Mouse (Mus musculus): ENCODE measurements around the gene Pyy. TPM values are rescaled to one million over a fixed set of nuclear protein-coding genes. Genes with fewer than 3 reads are reported as not detected.

The Pyy gene
- polyA plus RNA-seq (2014; fragmentation: Nextera tagmentation; extraction: Ambion mirVana) = 1.0 TPM in 1 of 2 replicates, not detected in the other

DNA sequence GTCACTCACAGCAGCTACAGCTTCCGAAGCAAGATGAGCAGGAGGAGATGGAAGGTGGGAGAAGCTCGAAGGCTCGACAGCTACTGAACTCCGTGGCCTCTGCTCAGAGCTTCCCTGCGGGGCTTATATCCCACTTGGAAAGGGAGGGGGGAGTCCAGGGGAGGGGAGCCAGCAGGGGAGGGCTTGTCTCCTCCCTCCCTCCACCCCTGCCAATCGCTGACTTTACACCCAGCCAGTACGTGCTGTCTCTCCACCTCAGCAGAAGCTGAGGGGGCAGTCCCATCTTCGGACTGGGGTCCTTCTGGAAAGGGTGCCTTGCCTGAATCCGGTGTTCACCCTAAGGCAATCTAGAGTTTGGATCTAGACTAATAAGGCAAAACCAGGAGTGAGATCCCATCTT is at the start of gene Pyy:
TSS of gene Pyy (minus strand) at position 101 of the 400 bp plus-strand sequence.
- Histone ChIP-seq H3K9me3 (ENCODE audit: control insufficient read depth, low read length) (no peaks in the 10 kb centered on the region), H3K4me3 (ENCODE audit: low read depth, low read length) (no peak within 1 kb of the TSS), H3K9ac (ENCODE audit: low read length) (no peak within 1 kb of the TSS), H3K27ac (ENCODE audit: low read depth, low read length) (no peak within 1 kb of the TSS), H3K27me3 (ENCODE audit: control insufficient read depth, insufficient read depth, low read length) (peaks cover 46% of the 10 kb centered on the region), H3K4me2 (ENCODE audit: low read depth) (no peak within 1 kb of the TSS), H3K36me3 (ENCODE audit: control insufficient read depth, insufficient read depth, low read length) (no peaks in the 10 kb centered on the region), H3K4me1 (ENCODE audit: control insufficient read depth, insufficient read depth, low read length) (peaks cover 3% of the 10 kb centered on the region; the same call in 1 of the 2 replicates)
- ATAC-seq (ENCODE audit: insufficient read depth, low FRiP score, low TSS enrichment) (no peak), DNase-seq (ENCODE audit: low spot score) (no peak)
- WGBS = 11% methylated on average over 9 of the region's 9 CpGs

DNA sequence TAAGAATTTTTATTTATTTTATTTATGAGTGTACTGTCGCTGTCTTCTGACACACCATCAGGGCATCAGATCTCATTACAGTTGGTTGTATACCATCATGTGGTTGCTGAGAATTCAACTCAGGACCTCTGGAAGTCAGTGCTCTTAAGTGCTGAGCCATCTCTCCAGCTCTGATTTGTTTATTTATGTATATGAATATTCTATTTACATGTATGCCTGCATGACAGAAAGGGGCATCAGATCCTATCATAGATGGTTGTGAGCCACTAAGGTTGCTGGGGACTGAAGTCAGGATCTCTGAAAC is 49.1 kb upstream of the Pyy start:
- H3K27ac ChIP-seq (ENCODE audit: low read depth, low read length) = no peak overlapping the region
- no peak for DNase-seq (ENCODE audit: low spot score)
- no peak for ATAC-seq (ENCODE audit: insufficient read depth, low FRiP score, low TSS enrichment)
- no peak overlapping the region for H3K4me2 ChIP-seq (ENCODE audit: low read depth)
- H3K4me1 ChIP-seq (ENCODE audit: control insufficient read depth, insufficient read depth, low read length) = peaks cover 8% of the 10 kb centered on the region; the same call in 1 of the 2 replicates
- H3K27me3 ChIP-seq (ENCODE audit: control insufficient read depth, insufficient read depth, low read length) = no peaks in the 10 kb centered on the region
- no peaks in the 10 kb centered on the region for H3K36me3 ChIP-seq (ENCODE audit: control insufficient read depth, insufficient read depth, low read length)
- WGBS = 11% methylated on average over 1 of the region's 1 CpGs
- no peaks in the 10 kb centered on the region for H3K9me3 ChIP-seq (ENCODE audit: control insufficient read depth, low read length)
- no peak overlapping the region for H3K9ac ChIP-seq (ENCODE audit: low read length)
- H3K4me3 ChIP-seq (ENCODE audit: low read depth, low read length) = no peak overlapping the region

DNA sequence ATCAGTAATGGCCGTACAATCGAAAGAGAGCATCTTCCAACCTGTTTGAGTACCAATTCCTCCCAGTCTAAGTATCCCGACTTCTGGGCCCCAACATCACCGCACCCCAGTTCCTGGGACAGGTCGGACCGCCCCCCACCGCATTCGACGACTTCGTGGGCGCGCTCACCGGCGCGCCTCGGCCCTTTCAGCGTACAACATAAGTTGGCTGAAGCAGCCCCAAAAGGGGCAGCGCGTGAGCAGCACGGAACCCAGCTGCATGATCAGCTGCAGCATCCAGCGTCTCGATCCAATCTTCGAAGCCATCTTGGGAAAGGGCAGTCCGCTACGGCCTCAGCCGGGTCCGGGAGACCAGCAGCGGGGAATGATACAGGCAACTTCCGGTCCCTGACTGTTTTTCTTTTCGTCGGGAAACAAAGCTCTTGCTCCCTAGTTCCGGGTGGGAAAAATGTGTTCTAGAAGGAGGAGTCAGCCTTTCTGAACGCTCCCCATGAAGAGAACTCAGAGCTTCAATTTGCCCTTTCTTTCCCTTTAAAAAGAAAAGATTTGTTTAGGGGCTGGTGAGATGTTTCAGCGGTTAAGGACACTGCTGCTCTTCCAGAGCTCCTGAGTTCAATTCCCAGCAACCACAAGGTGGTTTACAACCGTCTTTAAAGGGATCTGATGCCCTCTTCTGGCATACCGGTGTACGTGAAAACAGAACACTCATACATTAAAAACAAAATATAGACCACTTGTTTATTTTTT is 48.6 kb upstream of the Pyy start, which contains the start of gene Tmem101:
TSS of gene Tmem101 (minus strand) at position 366 of the 747 bp plus-strand sequence.
- H3K36me3 ChIP-seq (ENCODE audit: control insufficient read depth, insufficient read depth, low read length) = no peaks in the 10 kb centered on the region
- DNase-seq (ENCODE audit: low spot score) (peak; percentile 91), ATAC-seq (ENCODE audit: insufficient read depth, low FRiP score, low TSS enrichment) (peak; percentile 74)
- peaks cover 8% of the 10 kb centered on the region; the same call in 1 of the 2 replicates for H3K4me1 ChIP-seq (ENCODE audit: control insufficient read depth, insufficient read depth, low read length)
- WGBS = under 1% methylated on average over 37 of the region's 37 CpGs
- H3K4me3 ChIP-seq (ENCODE audit: low read depth, low read length) = peak within 1 kb of the TSS; percentile 88
- peak within 1 kb of the TSS; percentile 77 for H3K9ac ChIP-seq (ENCODE audit: low read length)
- no peaks in the 10 kb centered on the region for H3K27me3 ChIP-seq (ENCODE audit: control insufficient read depth, insufficient read depth, low read length)
- peak within 1 kb of the TSS; percentile 88 for H3K4me2 ChIP-seq (ENCODE audit: low read depth)
- no peaks in the 10 kb centered on the region for H3K9me3 ChIP-seq (ENCODE audit: control insufficient read depth, low read length)
- H3K27ac ChIP-seq (ENCODE audit: low read depth, low read length) = peak within 1 kb of the TSS; percentile 77

DNA sequence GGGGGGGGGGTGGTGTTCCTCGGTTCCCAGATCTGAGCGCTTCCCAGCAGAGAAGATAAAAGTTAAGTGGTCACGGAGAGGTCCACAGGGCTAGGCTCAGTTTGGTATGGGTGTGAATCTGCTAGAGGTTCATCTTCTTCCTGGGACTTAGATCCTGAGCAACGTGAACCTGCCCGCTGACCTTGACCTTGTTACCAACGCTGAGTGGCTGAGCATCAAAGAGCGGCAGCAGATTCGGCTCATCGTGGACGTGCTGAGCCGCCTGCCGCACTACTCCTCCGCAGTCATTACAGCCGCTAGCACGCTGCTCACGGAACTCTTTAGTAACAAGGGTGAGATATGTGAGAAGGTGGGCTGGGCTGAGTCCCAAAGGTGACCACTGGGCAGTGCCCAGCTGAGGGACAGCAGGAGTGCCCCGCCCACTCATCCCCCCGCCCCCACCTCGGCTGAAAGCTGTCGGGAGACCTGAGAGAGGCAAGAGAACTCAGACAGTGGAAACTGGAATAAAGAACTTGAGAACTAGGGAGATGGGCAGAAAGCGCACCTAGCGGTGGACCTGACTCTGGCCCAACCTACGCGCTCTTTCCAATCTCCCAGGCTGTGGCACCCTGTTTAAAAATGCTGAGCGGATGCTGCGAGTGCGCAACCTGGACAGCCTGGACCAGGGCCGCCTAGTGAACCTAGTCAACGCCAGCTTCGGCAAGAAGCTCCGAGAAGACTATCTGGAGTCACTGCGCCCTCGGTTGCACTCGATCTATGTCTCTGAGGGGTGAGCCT is 39.8 kb upstream of the Pyy start:
- Histone ChIP-seq H3K9me3 (ENCODE audit: control insufficient read depth, low read length) (no peaks in the 10 kb centered on the region), H3K4me1 (ENCODE audit: control insufficient read depth, insufficient read depth, low read length) (no peaks in the 10 kb centered on the region; the same call in 1 of the 2 replicates), H3K36me3 (ENCODE audit: control insufficient read depth, insufficient read depth, low read length) (no peaks in the 10 kb centered on the region), H3K27ac (ENCODE audit: low read depth, low read length) (no peak overlapping the region), H3K4me2 (ENCODE audit: low read depth) (no peak overlapping the region), H3K9ac (ENCODE audit: low read length) (no peak overlapping the region), H3K27me3 (ENCODE audit: control insufficient read depth, insufficient read depth, low read length) (peaks cover 60% of the 10 kb centered on the region), H3K4me3 (ENCODE audit: low read depth, low read length) (no peak overlapping the region)
- no peak for ATAC-seq (ENCODE audit: insufficient read depth, low FRiP score, low TSS enrichment)
- WGBS = 17% methylated on average over 34 of the region's 34 CpGs
- DNase-seq (ENCODE audit: low spot score) = no peak

GRCm38 (mm10) chr11:102146531-102146930 is 38.9 kb upstream of the Pyy start:
- Histone ChIP-seq H3K4me3 (ENCODE audit: low read depth, low read length) (no peak overlapping the region), H3K36me3 (ENCODE audit: control insufficient read depth, insufficient read depth, low read length) (no peaks in the 10 kb centered on the region), H3K27me3 (ENCODE audit: control insufficient read depth, insufficient read depth, low read length) (peaks cover 60% of the 10 kb centered on the region), H3K4me2 (ENCODE audit: low read depth) (no peak overlapping the region), H3K9ac (ENCODE audit: low read length) (no peak overlapping the region), H3K27ac (ENCODE audit: low read depth, low read length) (no peak overlapping the region), H3K9me3 (ENCODE audit: control insufficient read depth, low read length) (no peaks in the 10 kb centered on the region), H3K4me1 (ENCODE audit: control insufficient read depth, insufficient read depth, low read length) (no peaks in the 10 kb centered on the region; the same call in 1 of the 2 replicates)
- ATAC-seq (ENCODE audit: insufficient read depth, low FRiP score, low TSS enrichment) = no peak
- 9% methylated on average over 17 of the region's 17 CpGs for WGBS
- DNase-seq (ENCODE audit: low spot score) = no peak

DNA sequence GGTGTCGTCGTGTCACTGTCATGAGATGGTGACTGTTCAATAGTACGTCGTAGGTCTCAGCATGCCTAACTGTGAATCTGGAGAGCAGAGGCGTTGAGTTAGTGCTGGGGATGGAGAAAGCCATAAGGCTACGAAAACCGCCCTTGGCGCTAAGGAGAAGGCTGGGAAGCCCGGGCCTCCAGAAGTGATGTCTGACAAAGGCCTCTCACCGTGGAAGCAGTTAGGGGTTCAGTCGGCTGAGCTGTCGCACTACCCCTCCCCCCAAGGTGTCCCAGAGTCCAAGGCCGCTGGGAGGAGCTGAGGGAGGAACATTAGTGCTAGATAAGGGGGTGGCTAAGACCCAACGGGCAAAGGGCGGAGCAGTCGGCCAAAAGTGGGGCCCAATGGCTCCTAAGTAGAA is 38.4 kb upstream of the Pyy start:
- no peak overlapping the region for H3K9ac ChIP-seq (ENCODE audit: low read length)
- DNase-seq (ENCODE audit: low spot score) (no peak), ATAC-seq (ENCODE audit: insufficient read depth, low FRiP score, low TSS enrichment) (no peak)
- WGBS = 3% methylated on average over 16 of the region's 16 CpGs
- H3K27me3 ChIP-seq (ENCODE audit: control insufficient read depth, insufficient read depth, low read length) = peaks cover 60% of the 10 kb centered on the region
- H3K4me3 ChIP-seq (ENCODE audit: low read depth, low read length) = no peak overlapping the region
- H3K4me2 ChIP-seq (ENCODE audit: low read depth) = no peak overlapping the region
- no peaks in the 10 kb centered on the region for H3K9me3 ChIP-seq (ENCODE audit: control insufficient read depth, low read length)
- H3K4me1 ChIP-seq (ENCODE audit: control insufficient read depth, insufficient read depth, low read length) = no peaks in the 10 kb centered on the region; the same call in 1 of the 2 replicates
- H3K36me3 ChIP-seq (ENCODE audit: control insufficient read depth, insufficient read depth, low read length) = no peaks in the 10 kb centered on the region
- no peak overlapping the region for H3K27ac ChIP-seq (ENCODE audit: low read depth, low read length)

DNA sequence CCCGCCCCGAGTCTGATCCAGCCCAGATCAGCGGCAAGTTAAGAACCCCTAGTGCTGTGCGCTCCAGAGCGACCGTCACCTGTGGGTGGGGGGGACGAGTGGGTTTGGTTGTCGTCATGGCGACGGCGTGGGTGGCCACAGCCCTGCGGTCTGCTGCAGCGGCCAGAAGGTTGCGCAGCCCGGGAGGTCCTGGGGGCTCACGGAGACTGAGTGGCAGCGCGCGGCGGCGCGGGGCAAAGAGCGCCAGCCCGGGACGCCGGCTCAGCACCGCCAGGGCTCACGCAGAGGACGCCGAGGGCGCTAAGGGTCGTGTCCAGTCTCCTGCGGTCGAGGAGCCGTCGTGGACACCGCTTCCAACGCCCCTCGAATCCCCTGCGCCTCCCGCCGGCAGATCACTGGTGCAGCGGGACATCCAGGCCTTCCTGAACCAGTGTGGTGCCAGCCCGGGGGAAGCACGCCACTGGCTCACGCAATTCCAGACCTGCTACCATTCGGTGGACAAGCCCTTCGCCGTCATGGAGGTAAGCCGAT is 37.9 kb upstream of the Pyy start, which contains the start of gene Nags:
TSS of gene Nags (plus strand) at position 43 of the 531 bp plus-strand sequence.
- no peak for ATAC-seq (ENCODE audit: insufficient read depth, low FRiP score, low TSS enrichment)
- no peak within 1 kb of the TSS for H3K9ac ChIP-seq (ENCODE audit: low read length)
- peaks cover 60% of the 10 kb centered on the region for H3K27me3 ChIP-seq (ENCODE audit: control insufficient read depth, insufficient read depth, low read length)
- H3K27ac ChIP-seq (ENCODE audit: low read depth, low read length) = no peak within 1 kb of the TSS
- H3K9me3 ChIP-seq (ENCODE audit: control insufficient read depth, low read length) = no peaks in the 10 kb centered on the region
- H3K4me2 ChIP-seq (ENCODE audit: low read depth) = peak within 1 kb of the TSS; percentile 30
- DNase-seq (ENCODE audit: low spot score) = no peak
- no peaks in the 10 kb centered on the region; the same call in 1 of the 2 replicates for H3K4me1 ChIP-seq (ENCODE audit: control insufficient read depth, insufficient read depth, low read length)
- H3K4me3 ChIP-seq (ENCODE audit: low read depth, low read length) = peak within 1 kb of the TSS; percentile 24
- WGBS = 2% methylated on average over 50 of the region's 50 CpGs
- no peaks in the 10 kb centered on the region for H3K36me3 ChIP-seq (ENCODE audit: control insufficient read depth, insufficient read depth, low read length)

DNA sequence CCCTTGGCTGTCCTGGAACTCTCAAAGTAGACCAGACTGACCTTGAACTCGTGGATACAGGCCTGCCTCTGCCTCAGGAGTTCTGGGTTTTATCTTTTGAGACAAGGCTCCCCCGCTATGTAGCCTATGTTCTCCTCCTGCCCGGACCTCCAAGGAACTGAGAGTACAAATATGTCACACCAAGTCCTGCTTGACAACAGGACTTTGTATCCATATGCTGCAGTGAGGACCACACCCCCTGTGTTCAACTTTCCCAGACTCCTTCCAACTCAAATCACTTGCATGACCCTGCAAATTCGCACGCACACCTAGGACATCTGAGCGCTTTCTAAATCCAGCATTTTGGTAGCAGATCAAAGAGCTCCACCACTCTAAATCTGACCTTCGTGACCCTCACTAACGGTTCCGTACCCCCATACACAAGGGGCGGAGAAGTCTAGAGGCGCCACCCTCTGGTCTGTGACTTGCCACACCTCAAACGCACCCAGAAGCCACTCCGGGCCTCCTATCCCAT is 37.4 kb upstream of the Pyy start:
- no peak overlapping the region for H3K9ac ChIP-seq (ENCODE audit: low read length)
- ATAC-seq (ENCODE audit: insufficient read depth, low FRiP score, low TSS enrichment) (no peak), DNase-seq (ENCODE audit: low spot score) (no peak)
- no peaks in the 10 kb centered on the region for H3K9me3 ChIP-seq (ENCODE audit: control insufficient read depth, low read length)
- H3K4me3 ChIP-seq (ENCODE audit: low read depth, low read length) = peak overlapping the region; percentile 24
- no peaks in the 10 kb centered on the region; the same call in 1 of the 2 replicates for H3K4me1 ChIP-seq (ENCODE audit: control insufficient read depth, insufficient read depth, low read length)
- H3K27me3 ChIP-seq (ENCODE audit: control insufficient read depth, insufficient read depth, low read length) = peaks cover 60% of the 10 kb centered on the region
- no peak overlapping the region for H3K27ac ChIP-seq (ENCODE audit: low read depth, low read length)
- 24% methylated on average over 13 of the region's 13 CpGs for WGBS
- no peaks in the 10 kb centered on the region for H3K36me3 ChIP-seq (ENCODE audit: control insufficient read depth, insufficient read depth, low read length)
- peak overlapping the region; percentile 30 for H3K4me2 ChIP-seq (ENCODE audit: low read depth)

Measured in neural tube, embryonic 11.5 days (tissue).